Mouse (Mus musculus) embryonic stem cell, embryonic (primary cell): ENCODE measurements around the gene Syf2.

Experiments used
- CTCF ChIA-PET, 4 experiments: fragments of 300-600 bp in 2 of 4; fragments of 350-600 bp in 2 of 4; sonication (Branson Sonifier 250); formaldehyde crosslinking; loops; one replicate each; lab custom pipeline; 2022; ENCODE audit warnings: inconsistent platforms in 2 of 4; lab: Charles Lee
- POLR2A ChIA-PET, 4 experiments: fragments of 300-600 bp in 2 of 4; fragments of 350-600 bp in 2 of 4; sonication (Branson Sonifier 250); formaldehyde crosslinking; loops; one replicate each; lab custom pipeline; 2022; ENCODE audit warnings: antibody characterized with exemption in 4 of 4, inconsistent platforms in 1 of 4; lab: Charles Lee

Gene Syf2

GRCm38 (mm10) chr4:134981959-134982431 lies 51.3 kb downstream of the Syf2 start:
- ChIA-PET CTCF (interaction anchor here in 3 of 4 experiments (0.8 to 2.7 kb wide), 10 partner anchors 11 to 452 kb away, joined by 3 to 11 read pairs (median 4); no protein-coding TSS in a partner anchor), POLR2A (interaction anchor here in 3 of 4 experiments (1.0 to 1.7 kb wide), 10 partner anchors 11 to 64 kb away, joined by 3 to 10 read pairs (median 4); partner anchors contain the start of gene Rsrp1 (in 1 of the 3))

- ChIA-PET POLR2A (interaction anchor here in 3 of 4 experiments (0.7 to 2.0 kb wide), 14 partner anchors 9 to 246 kb away, joined by 3 to 10 read pairs (median 4); partner anchors contain the start of gene Rsrp1 (in 2 of the 3)), CTCF (interaction anchor here (0.6 to 4.8 kb wide), 15 partner anchors 8 to 1277 kb away, joined by 3 to 31 read pairs (median 3); no protein-coding TSS in a partner anchor)
Measured at GRCm38 (mm10) chr4:134983136-134983535, 52.4 kb downstream of the Syf2 start.

GRCm38 (mm10) chr4:134984555-134984954 lies 53.9 kb downstream of the Syf2 start:
- ChIA-PET CTCF (interaction anchor here (0.6 to 4.8 kb wide), 37 partner anchors 7 to 433 kb away, joined by 3 to 31 read pairs (median 4); no protein-coding TSS in a partner anchor), POLR2A (interaction anchor here in 3 of 4 experiments (0.6 to 2.2 kb wide), 5 partner anchors 21 to 186 kb away, joined by 3 to 6 read pairs (median 5); partner anchors contain the start of gene Rsrp1 (in 2 of the 3))

GRCm38 (mm10) chr4:134985626-134986335 lies 55.1 kb downstream of the Syf2 start:
- ChIA-PET POLR2A (interaction anchor here (0.5 to 2.2 kb wide), 7 partner anchors 9 to 480 kb away, joined by 3 to 5 read pairs (median 3); partner anchors contain the start of gene Rsrp1 (in 1 of the 4)), CTCF (interaction anchor here (0.5 to 4.8 kb wide), 21 partner anchors 11 to 1606 kb away, joined by 3 to 31 read pairs (median 4); no protein-coding TSS in a partner anchor)

- ChIA-PET POLR2A (interaction anchor here in 3 of 4 experiments (0.6 to 1.5 kb wide), 5 partner anchors 12 to 314 kb away, joined by 3 read pairs; no protein-coding TSS in a partner anchor), CTCF (interaction anchor here in 3 of 4 experiments (0.6 to 4.8 kb wide), 5 partner anchors 12 to 392 kb away, joined by 3 to 31 read pairs (median 5); no protein-coding TSS in a partner anchor)
Measured at GRCm38 (mm10) chr4:134986336-134986635, 55.6 kb downstream of the Syf2 start.

GRCm38 (mm10) chr4:134986963-134987362 lies 56.3 kb downstream of the Syf2 start:
- POLR2A ChIA-PET = interaction anchor here in 3 of 4 experiments (0.7 kb wide), 3 partner anchors 39 to 314 kb away, joined by 3 to 4 read pairs (median 4); no protein-coding TSS in a partner anchor
- CTCF ChIA-PET = interaction anchor here in 1 of 4 experiments (1.1 to 4.8 kb wide), 2 partner anchors 13 to 27 kb away, joined by 4 to 31 read pairs; no protein-coding TSS in a partner anchor
